Mouse (Mus musculus) stomach, embryonic 16.5 days (tissue): ENCODE measurements around the gene Bst1. TPM values are rescaled to one million over a fixed set of nuclear protein-coding genes. Genes with fewer than 3 reads are reported as not detected.

Experiments used
- ATAC-seq: fragments of 200-750 bp; cut with Nextera tagmentation; 2 replicates; pipeline ENCODE4 v1.8.0; 2017; ENCODE audit warnings: moderate number of reproducible peaks, moderate TSS enrichment; ENCODE audit not compliant: insufficient read depth, low FRiP score
- H3K27ac ChIP-seq: fragments of 300-500 bp; sonication (generic); 2 replicates; pipeline ENCODE4 v1.5.1; 2014; ENCODE audit warnings: low read length
- H3K27me3 ChIP-seq: fragments of 300-500 bp; sonication (generic); 2 replicates; pipeline ENCODE4 v1.6.1; 2014; ENCODE audit warnings: low read length, control low read depth, mixed read lengths; ENCODE audit not compliant: control insufficient read depth, insufficient read depth
- H3K36me3 ChIP-seq: fragments of 300-500 bp; sonication (generic); 2 replicates; pipeline ENCODE4 v1.6.1; 2014; ENCODE audit warnings: low read length; ENCODE audit not compliant: control insufficient read depth, insufficient read depth
- H3K4me1 ChIP-seq: fragments of 300-500 bp; sonication (generic); 2 replicates; pipeline ENCODE4 v1.6.1; 2014; ENCODE audit warnings: low read length, control low read depth, mixed read lengths; ENCODE audit not compliant: control insufficient read depth, insufficient read depth
- H3K4me2 ChIP-seq: fragments of 300-500 bp; sonication (generic); 2 replicates; pipeline ENCODE4 v1.6.1; 2014; ENCODE audit warnings: low read depth, low read length, mixed read lengths
- H3K4me3 ChIP-seq: fragments of 300-500 bp; sonication (generic); replicated peaks from 2 replicates; pipeline ENCODE4 v1.5.1; 2014; ENCODE audit warnings: mild to moderate bottlenecking, low read length
- H3K9ac ChIP-seq: fragments of 300-500 bp; sonication (generic); 2 replicates; pipeline ENCODE4 v1.6.1; 2014; ENCODE audit warnings: low read length
- H3K9me3 ChIP-seq: fragments of 300-500 bp; sonication (generic); replicated peaks from 2 replicates; pipeline ENCODE4 v1.6.1; 2016; ENCODE audit warnings: low read length, control low read depth; ENCODE audit not compliant: control insufficient read depth
- WGBS: fragments of 180-500 bp; shearing (Covaris S2); extraction: QIAGEN DNeasy Blood & Tissue Kit; methylation state at CpG from one replicate; pipeline ENCODE4 v1.1.7; 2014; 5-methylcytosine and 5-hydroxymethylcytosine counted together
- polyA plus RNA-seq: library from polyadenylated mRNA; unstranded; fragments of >200 nt; fragmentation: Nextera tagmentation; extraction: Ambion mirVana; gene quantifications from 2 replicates; pipeline ENCODE4 v1.2.1, GENCODE M21; 2015

Bst1 gene
- 3.0 and 5.1 TPM in 2 replicates for polyA plus RNA-seq

GRCm38 (mm10) chr5:43818695-43819094 is at the start of gene Bst1:
Gene Bst1 (plus strand): TSS chr5:43818885.
- no peak within 1 kb of the TSS for H3K27ac ChIP-seq
- no peak within 1 kb of the TSS for H3K9ac ChIP-seq
- H3K4me2 ChIP-seq, result no peak within 1 kb of the TSS
- H3K36me3 ChIP-seq, result no peaks in the 10 kb centered on the region
- H3K4me1 ChIP-seq, result no peaks in the 10 kb centered on the region; the same call in 1 of the 2 replicates
- ATAC-seq, result no peak
- H3K27me3 ChIP-seq, result no peaks in the 10 kb centered on the region
- no peak within 1 kb of the TSS; the same call in 1 of the 2 replicates for H3K4me3 ChIP-seq
- 49% methylated on average over 12 of the region's 12 CpGs for WGBS
- no peaks in the 10 kb centered on the region for H3K9me3 ChIP-seq

DNA sequence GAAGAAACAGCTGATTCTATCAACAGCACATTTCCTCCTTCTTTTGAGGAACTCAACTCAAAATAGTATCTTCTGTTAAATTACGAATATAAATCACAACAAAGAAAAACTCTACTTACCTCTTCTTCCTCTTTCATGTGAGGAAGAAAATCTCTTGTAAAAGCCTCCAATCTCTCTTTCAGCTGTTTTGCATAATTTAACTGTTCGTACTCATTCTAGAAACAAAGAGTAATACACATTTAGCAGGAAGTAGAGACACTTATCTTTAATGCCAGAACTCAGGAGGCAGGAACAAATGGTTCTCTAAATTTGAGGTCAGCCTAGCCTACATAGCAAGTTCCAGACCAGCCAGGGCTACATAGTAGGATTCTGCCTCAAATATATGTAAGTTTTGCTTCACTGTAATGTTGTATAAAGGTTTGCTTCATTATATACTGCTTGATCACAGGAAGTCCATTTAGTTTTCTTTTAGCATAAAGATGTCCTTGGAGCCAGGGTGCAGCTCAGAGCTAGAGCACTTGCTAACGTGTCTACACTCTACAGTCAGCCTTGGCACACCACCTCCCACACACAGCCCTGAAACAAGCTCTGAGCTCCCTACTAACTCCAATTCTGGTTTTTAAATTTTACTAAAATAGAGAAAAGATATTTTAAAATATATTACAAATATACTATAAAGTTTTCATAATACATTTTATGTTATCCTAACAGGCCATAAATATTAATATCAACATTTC is 47.9 kb upstream of the Bst1 start:
- Histone ChIP-seq H3K9ac (no peak overlapping the region), H3K27me3 (no peaks in the 10 kb centered on the region), H3K4me1 (no peaks in the 10 kb centered on the region), H3K4me3 (no peak overlapping the region), H3K9me3 (no peaks in the 10 kb centered on the region), H3K27ac (no peak overlapping the region), H3K4me2 (no peak overlapping the region), H3K36me3 (peaks cover 2% of the 10 kb centered on the region; the same call in 1 of the 2 replicates)
- 81% methylated on average over 3 of the region's 3 CpGs for WGBS
- no peak for ATAC-seq

DNA sequence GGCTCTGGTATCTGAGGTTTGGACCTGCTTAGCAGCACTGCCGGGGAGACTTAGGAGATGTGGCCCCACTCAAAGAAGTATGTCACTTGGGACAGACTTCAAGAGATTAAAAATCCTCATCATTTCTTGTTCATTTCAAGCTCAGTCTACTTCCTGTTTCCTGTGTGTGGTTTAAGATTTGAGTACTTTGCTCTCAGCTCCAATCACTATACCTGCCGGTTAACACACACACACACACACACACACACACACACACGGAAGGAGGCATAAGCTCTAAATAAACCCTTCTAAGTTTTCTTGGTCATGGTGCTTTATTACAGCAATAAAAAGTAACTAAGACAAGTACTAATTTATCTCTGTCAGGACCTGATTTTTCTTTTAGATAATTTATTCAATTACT is 47.1 kb upstream of the Bst1 start:
- no peak overlapping the region for H3K9ac ChIP-seq
- WGBS, result 82% methylated on average over 3 of the region's 3 CpGs
- H3K4me3 ChIP-seq, result no peak overlapping the region
- no peak overlapping the region for H3K27ac ChIP-seq
- H3K9me3 ChIP-seq, result no peaks in the 10 kb centered on the region
- H3K27me3 ChIP-seq, result no peaks in the 10 kb centered on the region
- peaks cover 2% of the 10 kb centered on the region; the same call in 1 of the 2 replicates for H3K36me3 ChIP-seq
- no peak for ATAC-seq
- no peaks in the 10 kb centered on the region for H3K4me1 ChIP-seq
- no peak overlapping the region for H3K4me2 ChIP-seq

DNA sequence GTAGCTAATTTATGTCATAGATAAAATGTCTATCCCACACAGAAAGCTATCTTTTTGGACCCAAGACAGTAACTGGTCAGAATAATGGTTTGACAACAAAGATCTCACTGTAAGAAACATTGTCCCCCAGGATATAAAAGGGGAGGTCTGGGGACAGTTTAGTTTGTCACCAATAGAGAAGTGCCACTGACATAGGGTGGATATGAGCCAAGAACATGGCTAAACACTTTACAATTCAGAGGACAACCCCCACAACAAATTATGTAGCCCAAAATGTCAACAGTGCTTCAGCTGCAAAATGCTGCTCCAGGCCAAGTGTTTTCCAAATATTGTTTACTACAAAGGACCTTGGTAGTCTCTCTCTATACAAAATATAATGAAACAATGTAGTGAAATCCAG is 42.3 kb upstream of the Bst1 start:
- no peaks in the 10 kb centered on the region for H3K36me3 ChIP-seq
- H3K4me3 ChIP-seq, result no peak overlapping the region
- no peak overlapping the region for H3K4me2 ChIP-seq
- no peaks in the 10 kb centered on the region; the same call in 1 of the 2 replicates for H3K4me1 ChIP-seq
- ATAC-seq, result no peak
- H3K27ac ChIP-seq, result no peak overlapping the region
- no peak overlapping the region for H3K9ac ChIP-seq
- H3K27me3 ChIP-seq, result no peaks in the 10 kb centered on the region
- H3K9me3 ChIP-seq, result no peaks in the 10 kb centered on the region

DNA sequence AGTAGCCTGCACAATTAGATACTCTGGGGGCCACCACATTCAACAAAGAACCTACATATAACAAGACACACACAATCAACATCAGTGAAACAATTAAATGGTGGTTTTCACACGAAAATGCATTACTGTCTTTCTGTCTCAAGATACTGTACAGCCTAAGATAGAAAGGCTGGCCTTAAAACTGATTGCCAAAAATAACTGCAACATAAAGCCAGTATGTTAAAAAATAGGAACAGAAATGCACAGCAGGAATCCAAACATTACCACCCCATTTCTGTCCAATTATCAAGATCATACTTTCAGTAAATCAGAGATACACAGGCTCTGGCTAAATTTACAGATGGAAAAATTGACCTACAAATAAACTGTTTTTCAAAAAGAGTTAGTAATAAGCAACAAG is 41.7 kb upstream of the Bst1 start:
- no peaks in the 10 kb centered on the region for H3K27me3 ChIP-seq
- H3K9me3 ChIP-seq, result no peaks in the 10 kb centered on the region
- ATAC-seq, result no peak
- H3K4me2 ChIP-seq, result no peak overlapping the region
- no peaks in the 10 kb centered on the region; the same call in 1 of the 2 replicates for H3K4me1 ChIP-seq
- H3K36me3 ChIP-seq, result no peaks in the 10 kb centered on the region
- H3K9ac ChIP-seq, result no peak overlapping the region
- no peak overlapping the region for H3K27ac ChIP-seq
- 40% methylated on average over 1 of the region's 1 CpGs for WGBS
- no peak overlapping the region for H3K4me3 ChIP-seq

DNA sequence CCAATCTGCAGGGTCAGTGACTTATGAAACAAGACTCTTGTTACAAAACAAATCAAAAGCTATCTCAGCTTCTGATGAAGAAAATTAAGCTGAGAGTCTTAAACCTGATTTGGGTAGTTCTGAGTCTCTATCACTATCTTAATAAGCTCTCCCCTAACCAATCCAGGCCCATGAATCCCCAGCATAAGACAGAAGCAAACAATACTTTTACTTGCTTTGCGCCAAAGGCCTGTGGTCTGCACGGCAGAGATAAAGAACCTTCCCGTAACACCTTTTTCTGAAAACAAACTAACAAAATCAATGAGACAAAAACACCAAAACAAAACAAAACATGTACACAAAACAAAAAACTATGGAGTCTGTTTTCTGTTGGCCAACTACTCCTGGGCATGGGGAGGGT is 40.1 kb upstream of the Bst1 start:
- Histone ChIP-seq H3K27ac (no peak overlapping the region), H3K4me1 (peaks cover 5% of the 10 kb centered on the region), H3K4me3 (no peak overlapping the region), H3K27me3 (no peaks in the 10 kb centered on the region), H3K4me2 (no peak overlapping the region), H3K9ac (no peak overlapping the region), H3K9me3 (no peaks in the 10 kb centered on the region), H3K36me3 (no peaks in the 10 kb centered on the region)
- WGBS, result 81% methylated on average over 3 of the region's 3 CpGs
- no peak for ATAC-seq

GRCm38 (mm10) chr5:43781423-43781976 is 37.2 kb upstream of the Bst1 start:
- ATAC-seq, result peak; percentile 70
- Histone ChIP-seq H3K27ac (peak overlapping the region; percentile 91), H3K27me3 (no peaks in the 10 kb centered on the region), H3K4me1 (peaks cover 5% of the 10 kb centered on the region), H3K4me2 (peak overlapping the region; percentile 65), H3K9me3 (no peaks in the 10 kb centered on the region), H3K36me3 (no peaks in the 10 kb centered on the region), H3K4me3 (peak overlapping the region; percentile 98), H3K9ac (peak overlapping the region; percentile 98)
- under 1% methylated on average over 61 of the region's 61 CpGs for WGBS

DNA sequence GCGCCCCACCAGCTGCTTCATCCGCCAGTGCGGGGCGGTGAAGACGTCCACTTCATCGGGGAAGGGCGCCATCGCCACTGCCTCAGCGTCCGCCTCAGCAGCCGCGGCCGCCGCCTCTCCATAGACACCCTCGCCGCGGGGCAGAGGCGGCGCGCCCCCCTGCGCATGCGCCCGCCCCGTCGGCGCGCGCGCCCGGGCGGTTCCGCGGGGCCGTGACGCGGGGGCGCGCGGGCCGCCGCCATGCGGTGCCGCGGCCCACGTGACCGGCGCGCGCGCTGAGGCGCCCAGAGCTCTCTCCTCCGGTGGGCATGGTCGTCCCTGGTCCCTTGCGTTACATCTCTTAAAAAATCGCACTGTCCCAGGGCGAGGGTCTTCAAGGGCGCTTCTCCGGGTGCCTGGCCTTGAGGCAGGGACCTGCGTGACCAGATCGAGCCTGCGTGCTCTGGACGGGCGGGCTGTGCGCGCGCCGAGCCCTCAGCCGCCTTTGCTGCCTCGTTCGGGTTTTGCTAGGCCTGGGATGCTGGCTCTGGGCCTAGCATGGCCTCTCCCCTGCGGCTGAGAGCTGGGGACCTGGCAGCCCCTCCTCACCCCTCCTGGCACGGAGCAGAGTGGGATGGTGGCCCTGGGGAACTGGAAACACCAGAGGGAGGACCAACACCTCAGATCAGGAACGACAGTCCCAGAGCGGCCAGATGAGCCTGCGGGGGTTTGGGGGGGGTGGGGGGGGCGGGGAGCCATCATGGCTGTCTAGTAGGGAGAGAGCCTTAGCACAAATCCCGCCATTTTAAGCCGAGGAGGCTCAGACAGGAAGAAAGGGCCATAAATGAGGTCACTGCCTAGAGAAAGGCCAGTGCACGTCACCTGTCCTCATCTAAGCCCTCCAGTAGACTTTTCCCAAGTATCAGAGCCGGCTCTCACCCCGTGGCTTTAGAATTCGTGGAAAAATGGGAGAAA is 36.4 kb upstream of the Bst1 start:
- Histone ChIP-seq H3K27me3 (no peaks in the 10 kb centered on the region), H3K9ac (peak overlapping the region; percentile 98), H3K4me3 (peak overlapping the region; percentile 98), H3K4me2 (peak overlapping the region; percentile 75), H3K4me1 (peaks cover 5% of the 10 kb centered on the region), H3K27ac (peak overlapping the region; percentile 91), H3K9me3 (no peaks in the 10 kb centered on the region), H3K36me3 (no peaks in the 10 kb centered on the region)
- 3% methylated on average over 82 of the region's 82 CpGs for WGBS
- peak; percentile 92 for ATAC-seq

DNA sequence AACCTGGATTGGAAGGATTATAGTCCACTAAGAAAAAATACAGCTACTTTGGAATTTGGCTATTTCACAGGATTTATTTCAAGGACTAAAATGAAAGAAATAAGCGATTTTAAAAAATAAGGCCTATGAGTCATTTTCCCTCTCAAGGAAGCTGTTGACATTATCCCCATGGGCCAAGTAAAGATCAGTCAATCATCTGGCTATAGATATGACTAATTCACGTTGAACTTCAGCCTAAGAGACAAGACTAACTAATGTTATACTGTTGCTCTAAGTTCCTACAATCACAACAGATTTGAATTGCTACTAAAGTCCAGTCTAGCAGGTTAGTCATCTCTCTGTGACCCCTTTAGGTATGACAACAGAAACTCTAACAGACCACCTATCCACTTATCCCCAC is 34.7 kb upstream of the Bst1 start:
- H3K4me3 ChIP-seq, result no peak overlapping the region
- ATAC-seq, result no peak
- 70% methylated on average over 2 of the region's 2 CpGs for WGBS
- peaks cover 5% of the 10 kb centered on the region; the same call in 1 of the 2 replicates for H3K4me1 ChIP-seq
- H3K27ac ChIP-seq, result no peak overlapping the region
- H3K27me3 ChIP-seq, result no peaks in the 10 kb centered on the region
- no peak overlapping the region for H3K4me2 ChIP-seq
- H3K9ac ChIP-seq, result no peak overlapping the region
- H3K9me3 ChIP-seq, result no peaks in the 10 kb centered on the region
- H3K36me3 ChIP-seq, result no peaks in the 10 kb centered on the region
